ENCODE assay signal across 8 mouse cellular contexts in the genomic region with DNA sequence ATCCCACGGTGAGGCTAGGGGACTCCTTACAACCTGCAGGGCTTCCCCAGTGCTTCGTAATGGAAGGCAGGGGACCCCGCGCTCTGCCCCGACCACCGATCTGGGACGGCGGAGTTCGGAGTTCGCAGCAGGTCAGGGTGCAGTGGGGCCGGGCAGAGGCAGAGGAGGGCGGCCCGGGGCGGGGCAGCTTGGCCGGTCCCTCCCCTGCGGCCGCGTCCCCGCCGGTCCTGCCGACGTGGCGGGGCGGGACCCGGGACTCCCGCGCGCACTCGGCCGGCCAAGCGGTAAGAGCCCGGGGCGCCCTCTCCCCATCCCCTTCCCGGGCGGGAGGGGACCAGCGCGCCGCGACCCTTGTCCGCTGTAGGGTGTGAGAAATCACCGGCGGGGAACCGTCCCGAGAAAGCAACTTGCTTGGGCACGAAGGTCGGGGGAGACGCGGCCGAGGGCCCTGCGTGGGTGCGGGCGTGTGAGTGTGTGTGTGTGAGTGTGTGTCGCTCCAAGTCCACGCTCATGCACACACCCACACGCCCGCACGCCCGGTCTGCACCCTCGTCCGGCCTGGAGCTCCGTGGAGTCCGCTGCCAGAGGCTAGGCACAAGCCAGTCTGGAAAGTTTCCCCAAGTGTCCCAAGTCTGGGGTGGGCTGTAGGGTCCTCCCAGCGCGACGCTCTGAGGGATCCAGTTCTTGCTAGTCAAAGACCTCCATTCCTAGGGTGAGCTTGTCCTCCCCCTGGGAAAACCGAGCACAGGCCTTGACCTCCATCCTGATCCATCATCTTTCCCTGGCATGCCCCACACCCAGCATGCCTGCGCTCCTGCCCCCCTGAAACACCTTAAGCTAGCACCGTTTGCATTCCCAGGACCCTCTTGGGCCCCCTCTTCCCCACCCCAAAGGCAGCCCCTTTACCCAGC. TPM values are rescaled to one million over a fixed set of nuclear protein-coding genes. Genes with fewer than 3 reads are reported as not detected.
DNase-seq lines count a peak whose midpoint lies in the region; ATAC-seq and TF ChIP-seq lines count a peak whose summit lies in the region.

A gene (plus strand): TSS at position 211 of the 911 bp plus-strand sequence.

- H3K9me3 ChIP-seq in intestine, postnatal 0 days (ENCODE audit: control insufficient read depth): no peaks in the 10 kb centered on the region
- no peaks in the 10 kb centered on the region for H3K9me3 ChIP-seq in liver, embryonic 14.5 days (ENCODE audit: control insufficient read depth, low read length)
- H3K9me3 ChIP-seq in stomach, embryonic 14.5 days (ENCODE audit: control insufficient read depth, low read depth, low read length): no peaks in the 10 kb centered on the region

- peak within 1 kb of the TSS; percentile 81 for H3K27ac ChIP-seq in intestine, postnatal 0 days (ENCODE audit: low read depth, low read length)
- no peak within 1 kb of the TSS for H3K27ac ChIP-seq in liver, embryonic 14.5 days
- H3K27ac ChIP-seq in stomach, embryonic 14.5 days (ENCODE audit: low read length): peak within 1 kb of the TSS; percentile 75

- H3K36me3 ChIP-seq in intestine, postnatal 0 days (ENCODE audit: control insufficient read depth, insufficient read depth): no peaks in the 10 kb centered on the region
- H3K36me3 ChIP-seq in liver, embryonic 14.5 days (replicated peaks; ENCODE audit: control insufficient read depth, insufficient read depth, low read depth): no peaks in the 10 kb centered on the region
- peaks cover 5% of the 10 kb centered on the region; the same call in 1 of the 2 replicates for H3K36me3 ChIP-seq in stomach, embryonic 14.5 days (ENCODE audit: control insufficient read depth, insufficient read depth, low read length)

- peak within 1 kb of the TSS; percentile 84 for H3K9ac ChIP-seq in intestine, postnatal 0 days (ENCODE audit: low read depth, low read length)
- H3K9ac ChIP-seq in liver, embryonic 14.5 days (replicated peaks): peak within 1 kb of the TSS; percentile 52
- peak within 1 kb of the TSS; percentile 83 for H3K9ac ChIP-seq in stomach, embryonic 14.5 days (replicated peaks; ENCODE audit: low read depth, low read length)

- no peaks in the 10 kb centered on the region for H3K27me3 ChIP-seq in intestine, postnatal 0 days (replicated peaks; ENCODE audit: control insufficient read depth, insufficient read depth, low read length)
- H3K27me3 ChIP-seq in liver, embryonic 14.5 days (ENCODE audit: control insufficient read depth, insufficient read depth, low read length): peaks cover 4% of the 10 kb centered on the region; the same call in 1 of the 2 replicates
- H3K27me3 ChIP-seq in stomach, embryonic 14.5 days (ENCODE audit: control insufficient read depth, insufficient read depth, low read length): no peaks in the 10 kb centered on the region

- H3K4me1 ChIP-seq in intestine, postnatal 0 days (replicated peaks; ENCODE audit: control insufficient read depth, insufficient read depth, low read length): no peaks in the 10 kb centered on the region
- no peaks in the 10 kb centered on the region for H3K4me1 ChIP-seq in liver, embryonic 14.5 days (replicated peaks; ENCODE audit: control insufficient read depth in 2 of 2, insufficient read depth in 2 of 2, low read length in 1 of 2)
- peaks cover 6% of the 10 kb centered on the region; the same call in 1 of the 2 replicates for H3K4me1 ChIP-seq in stomach, embryonic 14.5 days (ENCODE audit: control insufficient read depth, insufficient read depth, low read length)

- H3K4me2 ChIP-seq in intestine, postnatal 0 days (replicated peaks; ENCODE audit: low read depth): peak within 1 kb of the TSS; percentile 82
- H3K4me2 ChIP-seq in liver, embryonic 14.5 days (ENCODE audit: low read depth): peak within 1 kb of the TSS; percentile 68
- H3K4me2 ChIP-seq in stomach, embryonic 14.5 days (replicated peaks; ENCODE audit: low read depth, low read length): peak within 1 kb of the TSS; percentile 83

- 2% methylated on average over 67 of the region's 68 CpGs for WGBS in intestine, postnatal 0 days
- 2% methylated on average over 67 of the region's 68 CpGs for WGBS in liver, embryonic 14.5 days (ENCODE audit: insufficient replicate concordance)
- under 1% methylated on average over 64 of the region's 68 CpGs for WGBS in stomach, embryonic 14.5 days

- peak within 1 kb of the TSS; percentile 78 for H3K4me3 ChIP-seq in intestine, postnatal 0 days (ENCODE audit: low read depth, low read length)
- H3K4me3 ChIP-seq in liver, embryonic 14.5 days (ENCODE audit: insufficient read depth in 1 of 2, low read depth in 2 of 2, low read length in 2 of 2): peak within 1 kb of the TSS; percentile 57 to 76
- H3K4me3 ChIP-seq in stomach, embryonic 14.5 days (ENCODE audit: low read depth, low read length): peak within 1 kb of the TSS; percentile 73

- peak; percentile 91 for ATAC-seq in intestine, postnatal 0 days
- peak; percentile 79 for ATAC-seq in liver, embryonic 14.5 days (ENCODE audit: insufficient read depth)
- ATAC-seq in stomach, embryonic 14.5 days (ENCODE audit: insufficient number of reproducible peaks, insufficient read depth, low FRiP score, low read depth): peak; percentile 87

- no peak for TF ChIP-seq EP300 in liver, embryonic 14.5 days (IDR thresholded peaks at IDR 0.05; ENCODE audit: low read depth)

- peak; percentile 29 for DNase-seq in layer of hippocampus, adult 11-12 months (ENCODE audit: low spot score)
- DNase-seq in layer of hippocampus, postnatal 14 days (ENCODE audit: low spot score in 2 of 2): no peak
- peak; percentile 77 for DNase-seq in embryo, embryonic 10.5 days (ENCODE audit: low spot score)
- peak; percentile 99 for DNase-seq in heart, adult 11 months
- peak; percentile 11 to 23 (median 20) for DNase-seq in liver, embryonic 14.5 days (ENCODE audit: low read depth in 3 of 3, low spot score in 3 of 3)
- DNase-seq in natural killer cell, adult 2 months (ENCODE audit: low spot score in 2 of 2): peak; percentile 15 to 40

- TF ChIP-seq CTCF in intestine, postnatal 0 days (IDR thresholded peaks at IDR 0.05; ENCODE audit: low read depth): no peak
- TF ChIP-seq CTCF in liver, embryonic 14.5 days (IDR thresholded peaks at IDR 0.05; ENCODE audit: low read depth): no peak

RNA-seq across cellular contexts. Expression of the gene that starts here (rescaled TPM):
- 1 to 10 TPM; 4.6 to 6.0 TPM for total RNA-seq in layer of hippocampus, postnatal 14 days (2021)
- polyA plus RNA-seq in intestine, postnatal 0 days (2015; fragmentation: Nextera tagmentation; extraction: Ambion mirVana): 30.5 and 31.8 TPM in 2 replicates
- polyA plus RNA-seq in liver, embryonic 14.5 days (2012; rRNA removed): 5.1 and 8.5 TPM in 2 replicates
- polyA plus RNA-seq in liver, embryonic 14.5 days (2014; fragmentation: Nextera tagmentation; extraction: Ambion mirVana): 7.1 and 8.4 TPM in 2 replicates
- 50.2 and 56.0 TPM in 2 replicates for polyA plus RNA-seq in stomach, embryonic 14.5 days (2014; fragmentation: Nextera tagmentation; extraction: Ambion mirVana)

Comparison
In these comparisons a context has a peak if more than half of its experiments do, and no peak if none do; other contexts are left out.
1. DNase-seq: peak in layer of hippocampus, adult 11-12 months (single experiment), embryo, embryonic 10.5 days (single experiment), heart, adult 11 months (single experiment), liver, embryonic 14.5 days (3 of 3) and natural killer cell, adult 2 months (2 of 2); none in layer of hippocampus, postnatal 14 days (0 of 2).
2. Peak in every context shown above with its lines, with median percentiles within 50 percentile points of each other: ATAC-seq, H3K4me2 ChIP-seq, H3K4me3 ChIP-seq and H3K9ac ChIP-seq.